Mouse (Mus musculus) limb, embryonic 11.5 days (tissue): Measurements from ENCODE around the gene Zfp839. TPM values are rescaled to one million over a fixed set of nuclear protein-coding genes. Genes with fewer than 3 reads are reported as not detected.

Source experiments
- ATAC-seq: fragments of 200-750 bp; cut with Nextera tagmentation; 2 replicates; pipeline ENCODE4 v1.8.0; 2017; ENCODE audit warnings: low read depth; ENCODE audit not compliant: insufficient number of reproducible peaks, low FRiP score, low TSS enrichment
- DNase-seq: peaks from one replicate; pipeline ENCODE4 v3.0.0-alpha.2; 2015; ENCODE audit warnings: low spot score
- H3K27ac ChIP-seq: fragments of 300-500 bp; sonication (generic); replicated peaks from 2 replicates; pipeline ENCODE4 v1.5.1; 2014; ENCODE audit warnings: low read depth, mild to moderate bottlenecking, low read length
- H3K27me3 ChIP-seq: fragments of 300-500 bp; sonication (generic); 2 replicates; pipeline ENCODE4 v1.6.1; 2014; ENCODE audit warnings: mild to moderate bottlenecking, low read length, mixed read lengths; ENCODE audit not compliant: control insufficient read depth, insufficient read depth
- H3K36me3 ChIP-seq: fragments of 300-500 bp; sonication (generic); 2 replicates; pipeline ENCODE4 v1.6.1; 2014; ENCODE audit warnings: mild to moderate bottlenecking, low read length, moderate library complexity, mixed read lengths; ENCODE audit not compliant: control insufficient read depth, insufficient read depth
- H3K4me1 ChIP-seq: fragments of 300-500 bp; sonication (generic); 2 replicates; pipeline ENCODE4 v1.6.1; 2014; ENCODE audit warnings: low read length, mixed read lengths; ENCODE audit not compliant: control insufficient read depth, insufficient read depth
- H3K4me2 ChIP-seq: fragments of 300-500 bp; sonication (generic); 2 replicates; pipeline ENCODE4 v1.6.1; 2014; ENCODE audit warnings: low read depth, mild to moderate bottlenecking, moderate library complexity; ENCODE audit not compliant: severe bottlenecking
- H3K4me3 ChIP-seq: fragments of 300-500 bp; sonication (generic); 2 replicates; pipeline ENCODE4 v1.5.1; 2014; ENCODE audit warnings: low read depth, low read length
- H3K9ac ChIP-seq: fragments of 300-500 bp; sonication (generic); 2 replicates; pipeline ENCODE4 v1.6.1; 2014; ENCODE audit warnings: mild to moderate bottlenecking, low read length
- H3K9me3 ChIP-seq: fragments of 300-500 bp; sonication (generic); 2 replicates; pipeline ENCODE4 v1.6.1; 2016; ENCODE audit warnings: low read length; ENCODE audit not compliant: control insufficient read depth
- WGBS: fragments of 180-500 bp; shearing (Covaris S2); extraction: QIAGEN DNeasy Blood & Tissue Kit; methylation state at CpG from one replicate; pipeline ENCODE4 v1.1.7; 2014; 5-methylcytosine and 5-hydroxymethylcytosine counted together
- polyA plus RNA-seq: library from polyadenylated mRNA; unstranded; fragments of >200 nt; fragmentation: Nextera tagmentation; extraction: Ambion mirVana; gene quantifications from 2 replicates; pipeline ENCODE4 v1.2.1, GENCODE M21; 2014

Zfp839 gene
- polyA plus RNA-seq, 1 experiment from 2014 or later: 4.3 TPM

DNA sequence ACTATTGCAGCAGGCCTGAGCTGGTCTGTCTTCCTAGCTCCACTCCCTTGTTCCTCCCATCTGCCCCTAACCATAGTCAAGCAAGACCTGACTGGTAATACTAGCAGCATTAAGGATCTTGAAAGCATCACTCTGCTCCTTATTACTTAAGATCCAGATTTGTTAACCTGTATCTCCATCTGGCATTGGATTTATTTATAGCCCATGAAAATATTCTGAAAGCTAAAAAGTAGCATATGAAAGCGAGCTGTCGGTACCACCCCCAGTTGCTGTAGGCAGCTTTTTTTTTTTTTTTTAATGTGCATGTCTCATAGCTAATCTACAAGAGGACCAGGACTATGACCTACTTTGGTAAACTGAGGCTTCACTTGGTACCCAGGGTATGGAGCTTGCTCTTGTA is 59.9 kb downstream of the Zfp839 start:
- 0 out of 2 replicates have a peak, but pooled peaks cover 3% of the 10 kb centered on the region for H3K4me1 ChIP-seq
- H3K27ac ChIP-seq: no peak overlapping the region
- H3K27me3 ChIP-seq: no peaks in the 10 kb centered on the region
- no peak overlapping the region for H3K4me2 ChIP-seq
- WGBS: 97% methylated on average over 2 of the region's 2 CpGs
- H3K36me3 ChIP-seq: no peaks in the 10 kb centered on the region
- H3K9me3 ChIP-seq: no peaks in the 10 kb centered on the region
- no peak overlapping the region for H3K9ac ChIP-seq
- ATAC-seq: no peak
- no peak for DNase-seq
- H3K4me3 ChIP-seq: no peak overlapping the region

DNA sequence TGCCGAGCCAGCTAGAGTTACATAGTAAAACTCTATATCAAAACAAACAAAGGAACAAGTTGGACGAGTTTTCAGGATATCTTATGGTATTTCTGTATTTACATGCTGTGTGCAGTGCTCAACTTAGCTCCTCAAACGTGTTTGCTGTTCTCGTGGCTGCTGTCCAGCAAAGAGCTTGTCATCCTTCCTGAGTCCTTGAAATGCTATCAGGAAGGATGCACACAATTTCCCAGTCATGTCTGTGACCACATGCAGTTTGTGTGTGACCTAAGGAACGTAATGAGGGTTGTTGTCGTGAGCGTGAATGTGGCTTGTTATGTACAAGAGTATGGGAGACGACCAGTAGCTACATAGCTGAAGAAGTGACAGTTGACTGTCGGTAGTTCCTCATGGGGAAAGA is 65.7 kb downstream of the Zfp839 start:
- no peaks in the 10 kb centered on the region for H3K27me3 ChIP-seq
- no peak for DNase-seq
- H3K4me2 ChIP-seq: no peak overlapping the region
- H3K4me1 ChIP-seq: no peaks in the 10 kb centered on the region
- ATAC-seq: no peak
- H3K4me3 ChIP-seq: no peak overlapping the region
- 88% methylated on average over 9 of the region's 9 CpGs for WGBS
- no peak overlapping the region for H3K27ac ChIP-seq
- peaks cover 5% of the 10 kb centered on the region; the same call in 1 of the 2 replicates for H3K36me3 ChIP-seq
- H3K9ac ChIP-seq: no peak overlapping the region
- no peaks in the 10 kb centered on the region for H3K9me3 ChIP-seq

Other genes starting within 250 kb of the Zfp839 start
- 67.7 and 70.2 TPM in 2 replicates for gene Dync1h1, start 248.8 kb upstream of the Zfp839 start, polyA plus RNA-seq
- 0.20 and 0.27 TPM in 2 replicates for gene 1700001K19Rik, start 167.6 kb upstream of the Zfp839 start, polyA plus RNA-seq
- gene Hsp90aa1, start 147.5 kb upstream of the Zfp839 start, polyA plus RNA-seq: 1,253 and 1,280 TPM in 2 replicates
- gene Wdr20, start 112.3 kb upstream of the Zfp839 start, polyA plus RNA-seq: 21.6 and 23.2 TPM in 2 replicates
- gene Mok, start 9.3 kb upstream of the Zfp839 start, polyA plus RNA-seq: 5.9 and 7.1 TPM in 2 replicates
- 83.2 and 84.8 TPM in 2 replicates for gene Cinp, start 38.9 kb downstream of the Zfp839 start, polyA plus RNA-seq
- 4.2 and 4.9 TPM in 2 replicates for gene Tecpr2, start 39.0 kb downstream of the Zfp839 start, polyA plus RNA-seq
- 12.5 and 14.5 TPM in 2 replicates for gene Ankrd9, start 128.8 kb downstream of the Zfp839 start, polyA plus RNA-seq
- 15.1 and 17.9 TPM in 2 replicates for gene Rcor1, start 189.1 kb downstream of the Zfp839 start, polyA plus RNA-seq